Mouse (Mus musculus): ENCODE results near the gene Chmp6. TPM values are rescaled to one million over a fixed set of nuclear protein-coding genes. Genes with fewer than 3 reads are reported as not detected.

Gene Chmp6
- polyA plus RNA-seq, 1 experiment = 64.9 TPM

DNA sequence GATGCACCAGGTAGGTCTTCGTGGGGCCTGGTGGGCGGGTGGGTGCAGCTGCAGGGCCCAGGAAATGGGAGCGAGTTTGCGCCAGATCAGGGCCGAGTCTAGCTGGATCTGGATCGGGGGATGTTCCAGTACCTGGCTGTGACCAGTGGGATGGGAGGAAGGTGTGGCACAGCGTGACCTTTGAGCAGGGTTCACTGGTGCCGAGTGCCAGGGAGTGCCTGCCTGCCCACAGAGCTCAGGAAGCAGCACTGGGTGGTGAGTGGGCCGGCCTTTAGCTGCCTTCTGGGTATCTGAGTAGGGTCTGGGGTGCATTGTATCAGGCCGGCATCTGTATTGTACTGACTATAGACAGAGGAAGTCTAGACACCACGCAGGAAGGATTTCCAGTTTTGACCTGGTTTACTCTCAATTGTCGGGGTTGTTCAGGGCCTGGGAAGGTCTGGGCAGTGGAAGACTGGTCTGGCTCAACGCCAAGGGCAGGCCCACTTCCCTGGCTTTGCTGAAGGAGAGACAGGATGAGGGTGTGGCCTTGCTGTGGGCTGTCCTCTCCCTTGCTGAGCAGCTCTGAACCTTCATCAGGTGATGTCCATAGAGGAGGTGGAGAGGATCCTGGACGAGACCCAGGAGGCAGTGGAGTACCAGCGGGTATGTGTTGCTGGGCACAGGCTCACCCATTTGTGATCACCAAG lies 3.0 kb downstream of the Chmp6 start:
- Histone ChIP-seq H3K79me3 (ENCODE audit: low read depth) (peaks cover 4% of the 10 kb centered on the region), H3K27me3 (ENCODE audit: control insufficient read depth, insufficient read depth, insufficient read length) (no peaks in the 10 kb centered on the region), H3K79me2 (ENCODE audit: control insufficient read depth, insufficient read depth) (peaks cover 28% of the 10 kb centered on the region), H3K4me3 (ENCODE audit: insufficient read depth, poor library complexity, severe bottlenecking) (no peak overlapping the region), H3K36me3 (ENCODE audit: control insufficient read depth, insufficient read depth) (peaks cover 36% of the 10 kb centered on the region), H3ac (ENCODE audit: control insufficient read depth, insufficient read length, low read depth) (no peak overlapping the region)
- TF ChIP-seq MAX (IDR thresholded peaks at IDR 0.05) (no peak), MYOG (IDR thresholded peaks at IDR 0.05; ENCODE audit: control insufficient read depth, extremely low read depth, insufficient read length) (no peak), CEBPB (IDR thresholded peaks at IDR 0.05; ENCODE audit: low read depth) (no peak), CTCF (IDR thresholded peaks at IDR 0.05; ENCODE audit: control insufficient read depth, insufficient read depth, insufficient read length) (no peak), USF1 (IDR thresholded peaks at IDR 0.05; ENCODE audit: low read depth) (no peak), FOSL1 (IDR thresholded peaks at IDR 0.05; ENCODE audit: insufficient read depth, low read length, poor library complexity, severe bottlenecking) (no peak), MYOD1 (IDR thresholded peaks at IDR 0.05; ENCODE audit: control insufficient read depth, insufficient read length, low read depth) (no peak)

DNA sequence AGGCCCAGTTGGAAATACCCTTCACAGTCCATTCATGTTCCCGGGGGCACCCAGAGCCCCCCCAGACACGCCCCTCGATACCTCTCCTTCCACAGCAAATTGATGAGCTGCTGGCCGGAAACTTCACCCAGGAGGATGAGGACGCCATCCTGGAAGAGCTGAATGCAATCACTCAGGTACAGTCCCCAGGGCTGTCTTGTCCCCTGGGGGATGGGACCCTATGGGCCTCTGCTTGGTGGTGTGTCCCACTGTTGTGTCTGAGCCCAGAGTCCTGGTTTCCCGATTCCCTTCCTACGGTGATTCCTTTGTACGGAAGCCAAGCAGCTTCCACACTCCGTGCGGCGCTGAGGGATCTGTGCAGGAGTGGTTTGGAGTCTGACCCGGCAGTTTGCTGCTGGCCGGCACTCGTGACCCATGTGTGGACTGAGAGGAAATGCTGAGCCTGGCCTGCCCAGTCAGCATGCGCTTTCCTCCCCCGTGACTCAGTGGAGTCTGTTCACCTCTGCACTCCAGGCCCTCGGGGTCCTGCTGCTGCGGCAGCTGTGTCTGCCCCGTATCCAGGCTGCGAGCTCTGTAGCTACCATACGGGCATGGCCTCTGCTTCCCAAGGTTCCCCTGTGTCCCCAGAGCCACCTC lies 3.7 kb downstream of the Chmp6 start:
- TF ChIP-seq FOSL1 (IDR thresholded peaks at IDR 0.05; ENCODE audit: insufficient read depth, low read length, poor library complexity, severe bottlenecking) (no peak), MYOD1 (IDR thresholded peaks at IDR 0.05; ENCODE audit: control insufficient read depth, insufficient read length, low read depth) (no peak), CTCF (IDR thresholded peaks at IDR 0.05; ENCODE audit: control insufficient read depth, insufficient read depth, insufficient read length) (no peak), CEBPB (IDR thresholded peaks at IDR 0.05; ENCODE audit: low read depth) (no peak), MYOG (IDR thresholded peaks at IDR 0.05; ENCODE audit: control insufficient read depth, extremely low read depth, insufficient read length) (no peak), MAX (IDR thresholded peaks at IDR 0.05) (no peak), USF1 (IDR thresholded peaks at IDR 0.05; ENCODE audit: low read depth) (no peak)
- Histone ChIP-seq H3K36me3 (ENCODE audit: control insufficient read depth, insufficient read depth) (peaks cover 36% of the 10 kb centered on the region), H3K4me3 (ENCODE audit: insufficient read depth, poor library complexity, severe bottlenecking) (no peak overlapping the region), H3ac (ENCODE audit: control insufficient read depth, insufficient read length, low read depth) (no peak overlapping the region), H3K27me3 (ENCODE audit: control insufficient read depth, insufficient read depth, insufficient read length) (no peaks in the 10 kb centered on the region), H3K79me2 (ENCODE audit: control insufficient read depth, insufficient read depth) (peaks cover 28% of the 10 kb centered on the region), H3K79me3 (ENCODE audit: low read depth) (peaks cover 4% of the 10 kb centered on the region)

DNA sequence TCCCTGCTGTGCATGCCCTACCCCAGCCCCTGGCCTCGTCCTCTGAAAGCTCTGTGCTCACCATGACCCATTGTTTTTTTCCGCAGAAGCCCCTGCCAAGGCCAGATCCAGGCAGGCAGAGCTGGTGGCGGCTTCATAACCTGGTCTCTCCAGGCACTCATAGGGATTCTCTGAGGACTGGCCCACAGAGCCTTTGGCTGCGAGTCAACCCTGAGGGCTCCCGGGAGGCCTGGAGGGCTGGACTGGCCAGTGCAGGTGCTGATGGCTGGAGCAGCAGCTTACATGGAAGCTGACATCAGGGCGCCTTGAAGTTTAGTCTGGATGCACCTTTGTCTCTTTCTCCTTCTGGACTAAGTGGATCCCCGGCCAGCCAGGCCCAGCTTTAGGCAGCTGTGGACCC lies 5.3 kb downstream of the Chmp6 start:
- Histone ChIP-seq H3K79me3 (ENCODE audit: low read depth) (peaks cover 4% of the 10 kb centered on the region), H3K79me2 (ENCODE audit: control insufficient read depth, insufficient read depth) (peaks cover 28% of the 10 kb centered on the region), H3K36me3 (ENCODE audit: control insufficient read depth, insufficient read depth) (peaks cover 36% of the 10 kb centered on the region), H3K27me3 (ENCODE audit: control insufficient read depth, insufficient read depth, insufficient read length) (no peaks in the 10 kb centered on the region), H3K4me3 (ENCODE audit: insufficient read depth, poor library complexity, severe bottlenecking) (no peak overlapping the region), H3ac (ENCODE audit: control insufficient read depth, insufficient read length, low read depth) (no peak overlapping the region)
- no peak for TF ChIP-seq USF1 (IDR thresholded peaks at IDR 0.05; ENCODE audit: low read depth)
- TF ChIP-seq CEBPB (IDR thresholded peaks at IDR 0.05; ENCODE audit: low read depth) = no peak
- no peak for TF ChIP-seq MYOD1 (IDR thresholded peaks at IDR 0.05; ENCODE audit: control insufficient read depth, insufficient read length, low read depth)
- TF ChIP-seq MAX (IDR thresholded peaks at IDR 0.05) = no peak
- no peak for TF ChIP-seq CTCF (IDR thresholded peaks at IDR 0.05; ENCODE audit: control insufficient read depth, insufficient read depth, insufficient read length)
- TF ChIP-seq MYOG (IDR thresholded peaks at IDR 0.05; ENCODE audit: control insufficient read depth, extremely low read depth, insufficient read length) = no peak
- TF ChIP-seq FOSL1 (IDR thresholded peaks at IDR 0.05; ENCODE audit: insufficient read depth, low read length, poor library complexity, severe bottlenecking) = no peak

DNA sequence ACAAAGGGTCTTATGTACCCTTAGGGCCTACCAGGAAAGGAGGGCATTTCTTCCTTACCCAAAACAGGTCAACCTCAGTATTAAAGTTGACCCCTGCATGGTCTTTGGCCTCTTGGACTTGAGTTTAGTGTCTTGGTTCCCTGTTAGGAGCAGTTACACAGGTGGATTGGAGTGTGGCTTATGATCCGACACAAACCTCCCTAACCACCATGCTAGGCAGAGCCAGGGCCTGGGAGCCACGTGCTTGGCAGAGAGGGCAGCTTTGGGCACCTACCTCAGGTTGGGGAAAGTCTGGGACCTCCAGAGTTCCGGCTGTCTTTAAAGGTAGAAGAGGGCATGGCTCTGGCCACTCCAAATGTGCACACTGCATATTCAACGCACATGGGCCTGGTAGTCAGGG lies 6.2 kb downstream of the Chmp6 start:
- Histone ChIP-seq H3K4me3 (ENCODE audit: insufficient read depth, poor library complexity, severe bottlenecking) (no peak overlapping the region), H3K79me3 (ENCODE audit: low read depth) (no peaks in the 10 kb centered on the region), H3K27me3 (ENCODE audit: control insufficient read depth, insufficient read depth, insufficient read length) (no peaks in the 10 kb centered on the region), H3K36me3 (ENCODE audit: control insufficient read depth, insufficient read depth) (peaks cover 36% of the 10 kb centered on the region), H3K79me2 (ENCODE audit: control insufficient read depth, insufficient read depth) (peaks cover 21% of the 10 kb centered on the region), H3ac (ENCODE audit: control insufficient read depth, insufficient read length, low read depth) (no peak overlapping the region)
- TF ChIP-seq CTCF (IDR thresholded peaks at IDR 0.05; ENCODE audit: control insufficient read depth, insufficient read depth, insufficient read length) (no peak), MYOG (IDR thresholded peaks at IDR 0.05; ENCODE audit: control insufficient read depth, extremely low read depth, insufficient read length) (no peak), MAX (IDR thresholded peaks at IDR 0.05) (no peak), FOSL1 (IDR thresholded peaks at IDR 0.05; ENCODE audit: insufficient read depth, low read length, poor library complexity, severe bottlenecking) (no peak), MYOD1 (IDR thresholded peaks at IDR 0.05; ENCODE audit: control insufficient read depth, insufficient read length, low read depth) (no peak), CEBPB (IDR thresholded peaks at IDR 0.05; ENCODE audit: low read depth) (no peak), USF1 (IDR thresholded peaks at IDR 0.05; ENCODE audit: low read depth) (no peak)

DNA sequence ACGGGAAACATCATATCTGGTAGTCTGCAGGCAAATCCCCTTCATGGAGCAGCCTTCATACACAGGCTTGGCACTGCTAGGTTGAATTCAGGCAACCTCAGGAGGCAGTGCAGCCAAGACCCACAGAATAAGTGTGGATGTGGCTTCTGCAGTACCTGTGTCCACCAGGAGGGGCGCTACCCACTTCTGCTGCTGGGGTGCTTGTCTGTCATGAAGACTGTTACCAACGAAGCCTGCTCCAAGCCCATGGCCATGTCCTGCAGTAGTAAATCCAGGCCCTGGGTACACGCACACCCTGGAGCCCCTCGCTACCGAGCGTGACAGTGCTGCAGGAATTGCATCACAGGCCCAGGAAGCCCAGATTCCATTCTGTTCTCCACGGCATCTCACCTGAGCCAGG lies 6.7 kb downstream of the Chmp6 start:
- peaks cover 16% of the 10 kb centered on the region for H3K79me2 ChIP-seq (ENCODE audit: control insufficient read depth, insufficient read depth)
- H3K36me3 ChIP-seq (ENCODE audit: control insufficient read depth, insufficient read depth) = peaks cover 36% of the 10 kb centered on the region
- H3K79me3 ChIP-seq (ENCODE audit: low read depth) = no peaks in the 10 kb centered on the region
- peak; percentile 77 for TF ChIP-seq CTCF (IDR thresholded peaks at IDR 0.05; ENCODE audit: control insufficient read depth, insufficient read depth, insufficient read length)
- TF ChIP-seq FOSL1 (IDR thresholded peaks at IDR 0.05; ENCODE audit: insufficient read depth, low read length, poor library complexity, severe bottlenecking) = no peak
- no peak overlapping the region for H3K4me3 ChIP-seq (ENCODE audit: insufficient read depth, poor library complexity, severe bottlenecking)
- no peak overlapping the region for H3ac ChIP-seq (ENCODE audit: control insufficient read depth, insufficient read length, low read depth)
- no peaks in the 10 kb centered on the region for H3K27me3 ChIP-seq (ENCODE audit: control insufficient read depth, insufficient read depth, insufficient read length)

Measured in C2C12 (cell line).